ENCODE assay signal across 23 mouse cellular contexts in the genomic region with DNA sequence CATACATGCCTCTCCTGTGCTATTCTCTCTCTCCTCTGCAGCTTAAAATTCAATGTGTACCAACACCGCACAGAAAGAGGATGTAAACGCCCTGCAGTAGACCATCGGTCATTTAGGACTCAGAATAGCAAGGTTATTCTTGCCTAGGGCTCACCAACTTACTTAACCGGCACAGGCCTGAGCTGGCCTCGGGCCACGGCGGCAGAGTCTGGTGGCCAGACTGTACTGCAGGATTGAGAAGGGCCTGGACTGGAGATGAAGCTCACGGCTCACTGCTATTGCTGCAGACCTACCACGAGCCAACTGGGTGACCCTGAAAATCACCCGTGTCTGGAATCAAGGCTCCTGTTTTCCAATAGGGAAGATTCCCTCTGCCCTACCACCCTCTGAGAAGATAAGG. TPM values are rescaled to one million over a fixed set of nuclear protein-coding genes. Genes with fewer than 3 reads are reported as not detected.
DNase-seq lines count a peak whose midpoint lies in the region; ATAC-seq and TF ChIP-seq lines count a peak whose summit lies in the region.
"Had no signal": no experiment of that assay in that cellular context is flagged by ENCODE, and none has a peak within 500 bp of the region (broad histone marks: within the 10 kb centered on the region; RNA-seq: fewer than 3 reads in every experiment).

No protein-coding gene starts in this region.

- TF ChIP-seq CTCF in cerebellum, adult 2 months (IDR thresholded peaks at IDR 0.05; ENCODE audit: borderline replicate concordance, insufficient read depth, low read depth, low read length), result no peak

- H3K27me3 ChIP-seq in cerebellum, adult 2 months (ENCODE audit: control insufficient read depth, insufficient read depth, low read length), result no peaks in the 10 kb centered on the region
- no peaks in the 10 kb centered on the region for H3K27me3 ChIP-seq in forebrain, embryonic 10.5 days (ENCODE audit: poor library complexity, severe bottlenecking)
- H3K27me3 ChIP-seq in forebrain, embryonic 16.5 days (replicated peaks; ENCODE audit: control insufficient read depth, insufficient read depth, low read length), result no peaks in the 10 kb centered on the region
- no peaks in the 10 kb centered on the region for H3K27me3 ChIP-seq in midbrain, embryonic 10.5 days (ENCODE audit: low read depth, poor library complexity, severe bottlenecking)
- H3K27me3 ChIP-seq in midbrain, embryonic 14.5 days (ENCODE audit: control insufficient read depth, insufficient read depth, low read length), result no peaks in the 10 kb centered on the region
- H3K27me3 ChIP-seq: embryonic facial prominence, embryonic 13.5 days; embryonic facial prominence, embryonic 15.5 days; forebrain, embryonic 13.5 days; forebrain, embryonic 15.5 days; Patski had no signal

- no peaks in the 10 kb centered on the region for H3K9me3 ChIP-seq in forebrain, embryonic 10.5 days
- H3K9me3 ChIP-seq in forebrain, embryonic 16.5 days (ENCODE audit: control insufficient read depth, low read length), result no peaks in the 10 kb centered on the region
- H3K9me3 ChIP-seq in midbrain, embryonic 10.5 days (replicated peaks), result no peaks in the 10 kb centered on the region
- no peaks in the 10 kb centered on the region for H3K9me3 ChIP-seq in midbrain, embryonic 14.5 days (ENCODE audit: control insufficient read depth, low read length)
- H3K9me3 ChIP-seq: embryonic facial prominence, embryonic 13.5 days; embryonic facial prominence, embryonic 15.5 days; forebrain, embryonic 13.5 days; forebrain, embryonic 15.5 days; G1E had no signal

- H3K4me3 ChIP-seq in cerebellum, adult 2 months (replicated peaks; ENCODE audit: insufficient read depth, low read depth, low read length), result no peak overlapping the region
- no peak overlapping the region for H3K4me3 ChIP-seq in forebrain, embryonic 10.5 days
- no peak overlapping the region for H3K4me3 ChIP-seq in forebrain, embryonic 16.5 days (replicated peaks; ENCODE audit: low read length)
- no peak overlapping the region for H3K4me3 ChIP-seq in midbrain, embryonic 10.5 days
- H3K4me3 ChIP-seq in midbrain, embryonic 14.5 days (replicated peaks; ENCODE audit: low read depth, low read length), result no peak overlapping the region
- H3K4me3 ChIP-seq: embryonic facial prominence, embryonic 13.5 days; embryonic facial prominence, embryonic 15.5 days; erythroblast, embryonic 14.5 days; forebrain, embryonic 13.5 days; forebrain, embryonic 15.5 days had no signal

- ATAC-seq in forebrain, embryonic 16.5 days, result no peak
- no peak for ATAC-seq in midbrain, embryonic 14.5 days (ENCODE audit: low FRiP score, low TSS enrichment)
- ATAC-seq: activated CD4-positive, CD25-positive, alpha-beta regulatory T cell, adult 4 months; CD4-positive, CD25-positive, alpha-beta regulatory T cell, adult 4 months; Patski had no signal

- H3K4me2 ChIP-seq in forebrain, embryonic 16.5 days (ENCODE audit: low read length), result no peak overlapping the region
- H3K4me2 ChIP-seq in midbrain, embryonic 14.5 days (ENCODE audit: low read length), result no peak overlapping the region
- H3K4me2 ChIP-seq: embryonic facial prominence, embryonic 13.5 days; embryonic facial prominence, embryonic 15.5 days; forebrain, embryonic 13.5 days; forebrain, embryonic 15.5 days had no signal

- H3K27ac ChIP-seq in cerebellum, adult 2 months (ENCODE audit: insufficient read depth, low read length), result no peak overlapping the region
- peak overlapping the region; percentile 84; the same call in 1 of the 2 replicates for H3K27ac ChIP-seq in forebrain, embryonic 10.5 days
- H3K27ac ChIP-seq in forebrain, embryonic 16.5 days (ENCODE audit: low read length), result no peak overlapping the region
- peak overlapping the region; percentile 81 for H3K27ac ChIP-seq in midbrain, embryonic 10.5 days (replicated peaks)
- H3K27ac ChIP-seq in midbrain, embryonic 14.5 days (replicated peaks; ENCODE audit: low read depth, low read length), result no peak overlapping the region
- H3K27ac ChIP-seq: embryonic facial prominence, embryonic 13.5 days; embryonic facial prominence, embryonic 15.5 days had no signal

- WGBS in cerebellum, adult 2 months, result 81% methylated on average over 10 of the region's 10 CpGs
- WGBS in forebrain, embryonic 10.5 days, result 92% methylated on average over 10 of the region's 10 CpGs
- WGBS in forebrain, embryonic 16.5 days, result 82% methylated on average over 10 of the region's 10 CpGs
- 89% methylated on average over 10 of the region's 10 CpGs for WGBS in midbrain, embryonic 10.5 days
- WGBS in midbrain, embryonic 14.5 days, result 77% methylated on average over 10 of the region's 10 CpGs

- peaks cover 12% of the 10 kb centered on the region for H3K4me1 ChIP-seq in cerebellum, adult 2 months (ENCODE audit: control insufficient read depth, insufficient read depth, low read length)
- peaks cover 42% of the 10 kb centered on the region for H3K4me1 ChIP-seq in forebrain, embryonic 10.5 days
- peaks cover 15% of the 10 kb centered on the region for H3K4me1 ChIP-seq in forebrain, embryonic 16.5 days (replicated peaks; ENCODE audit: control insufficient read depth, insufficient read depth, low read length)
- peaks cover 41% of the 10 kb centered on the region for H3K4me1 ChIP-seq in midbrain, embryonic 10.5 days
- peaks cover 11% of the 10 kb centered on the region for H3K4me1 ChIP-seq in midbrain, embryonic 14.5 days (ENCODE audit: control insufficient read depth, insufficient read depth, low read length)
- H3K4me1 ChIP-seq: embryonic facial prominence, embryonic 13.5 days; embryonic facial prominence, embryonic 15.5 days had no signal

- no peak for TF ChIP-seq POLR2A in cerebellum, adult 2 months (IDR thresholded peaks at IDR 0.05; ENCODE audit: borderline replicate concordance, insufficient read depth, low read length)

- H3K36me3 ChIP-seq in forebrain, embryonic 10.5 days (replicated peaks), result peaks cover 41% of the 10 kb centered on the region
- no peaks in the 10 kb centered on the region for H3K36me3 ChIP-seq in forebrain, embryonic 16.5 days (ENCODE audit: control insufficient read depth, insufficient read depth)
- H3K36me3 ChIP-seq in midbrain, embryonic 10.5 days, result peaks cover 19% of the 10 kb centered on the region
- H3K36me3 ChIP-seq in midbrain, embryonic 14.5 days (ENCODE audit: control insufficient read depth, insufficient read depth, low read length), result no peaks in the 10 kb centered on the region
- H3K36me3 ChIP-seq: forebrain, embryonic 15.5 days; G1E had no signal

- H3K9ac ChIP-seq in forebrain, embryonic 16.5 days (replicated peaks; ENCODE audit: low read depth, low read length), result no peak overlapping the region
- no peak overlapping the region for H3K9ac ChIP-seq in midbrain, embryonic 14.5 days (replicated peaks; ENCODE audit: low read length)
- H3K9ac ChIP-seq: embryonic facial prominence, embryonic 13.5 days; embryonic facial prominence, embryonic 15.5 days; forebrain, embryonic 15.5 days had no signal

- peak; percentile 44 for DNase-seq in adrenal gland, postnatal 10 days
- no peak for DNase-seq in adrenal gland, adult 8-10 months
- peak; percentile 59 to 62 for DNase-seq in cerebellum, postnatal 10 days
- DNase-seq in cerebellum, adult 2 months, result no peak
- no peak for DNase-seq in forebrain, embryonic 10.5 days (ENCODE audit: extremely low spot score, low spot score)
- DNase-seq in midbrain, embryonic 10.5 days (ENCODE audit: low spot score), result no peak
- no peak for DNase-seq in midbrain, embryonic 14.5 days
- DNase-seq: B cell, adult 2 months; cerebellum, adult 11 months; cerebellum, adult 18-20 months; cerebellum, adult 9-10 months; embryo, embryonic 11 days had no signal

RNA-seq across cellular contexts. Expression of a gene that starts 27.0 kb away (rescaled TPM):
- total RNA-seq in adrenal gland, postnatal 10 days (2021), result 10 to 100 TPM; 22.6 to 27.0 TPM
- total RNA-seq in adrenal gland, adult 8-10 months (2022), result 10 to 100 TPM; 16.0 to 27.1 (median 22.4) TPM
- 2.3 and 3.4 TPM in 2 replicates for polyA plus RNA-seq in cerebellum, adult 2 months (2012; rRNA removed)
- 19.1 and 22.7 TPM in 2 replicates for polyA plus RNA-seq in forebrain, embryonic 10.5 days (2016; fragmentation: Nextera tagmentation; extraction: Ambion mirVana)
- polyA plus RNA-seq in forebrain, embryonic 16.5 days (2015; fragmentation: Nextera tagmentation; extraction: Ambion mirVana), result 9.8 and 10.4 TPM in 2 replicates
- 20.9 and 24.5 TPM in 2 replicates for polyA plus RNA-seq in midbrain, embryonic 10.5 days (2016; fragmentation: Nextera tagmentation; extraction: Ambion mirVana)
- 6.2 and 7.6 TPM in 2 replicates for polyA plus RNA-seq in midbrain, embryonic 14.5 days (2014; fragmentation: Nextera tagmentation; extraction: Ambion mirVana)
- total RNA-seq: CH12.LX, G1E had no signal
- polyA plus RNA-seq: activated CD4-positive, CD25-positive, alpha-beta regulatory T cell, adult 4 months; CD4-positive, CD25-positive, alpha-beta regulatory T cell, adult 4 months; G1E had no signal

Comparison
In these comparisons a context has a peak if more than half of its experiments do, and no peak if none do; other contexts are left out.
1. DNase-seq: peak in adrenal gland, postnatal 10 days (single experiment) and cerebellum, postnatal 10 days (2 of 2); none in adrenal gland, adult 8-10 months (single experiment), cerebellum, adult 2 months (0 of 2), forebrain, embryonic 10.5 days (single experiment), midbrain, embryonic 10.5 days (single experiment) and midbrain, embryonic 14.5 days (single experiment).
2. H3K27ac ChIP-seq: peak in forebrain, embryonic 10.5 days (single experiment) and midbrain, embryonic 10.5 days (single experiment); none in cerebellum, adult 2 months (single experiment), forebrain, embryonic 16.5 days (single experiment) and midbrain, embryonic 14.5 days (single experiment).